Mouse (Mus musculus) adrenal gland (tissue): ENCODE results near the gene Rmi1.
"Not testable (repeated sequence)": the region's sequence is repeated elsewhere in the genome, so short reads cannot be mapped to it uniquely, and the experiment has no call there.

ENCODE experiments used
- intact Hi-C: fragments of 180-260 bp; cut with DNase I; formaldehyde crosslinking; loops from one replicate; pipeline ENCODE4 v1.15.1; 2025

Gene Rmi1

DNA sequence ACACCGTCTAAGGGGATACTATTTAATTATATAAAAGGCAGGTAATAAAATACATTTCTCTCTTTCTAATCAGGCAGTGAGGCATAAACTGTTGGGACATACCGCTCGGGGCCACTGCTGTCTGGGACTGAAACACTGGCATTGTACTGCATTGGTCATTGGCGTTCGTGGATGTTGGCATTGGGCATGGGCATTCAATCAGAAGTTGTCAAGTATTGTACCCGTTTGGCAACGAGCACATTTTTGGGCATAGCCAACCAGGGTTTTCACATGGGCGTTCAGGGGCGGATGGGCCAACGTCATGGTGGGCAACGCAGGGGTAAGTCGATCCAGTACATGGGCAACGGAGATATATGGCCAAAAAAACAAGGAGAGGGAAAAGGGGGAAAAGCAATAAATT is 4.4 kb upstream of the Rmi1 start:
- intact Hi-C loops = no loop called here

DNA sequence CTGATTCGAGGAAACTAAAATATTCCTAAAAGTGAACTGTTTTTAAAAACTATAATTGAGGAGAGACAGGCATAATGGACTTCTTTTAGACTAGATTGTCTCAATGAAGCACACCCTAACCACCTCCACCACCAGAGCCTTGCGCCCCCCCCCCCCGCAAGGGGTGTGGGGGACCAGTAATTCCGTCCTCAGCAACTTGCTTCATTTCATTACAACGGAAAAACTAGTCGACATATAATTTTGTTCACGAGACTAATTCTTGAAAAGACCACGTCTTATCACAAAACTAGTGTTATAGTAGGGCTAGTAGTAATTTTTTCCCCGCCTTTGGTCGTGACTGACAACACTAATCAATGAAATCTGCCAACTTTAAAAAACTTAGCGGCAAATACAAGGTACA is 1.5 kb upstream of the Rmi1 start:
- intact Hi-C loops = no loop called here

- intact Hi-C loops = no loop called here
Observed at GRCm38 (mm10) chr13:58401135-58402002, 679 bp upstream of the Rmi1 start.

GRCm38 (mm10) chr13:58402744-58403110 is 679 bp downstream of the Rmi1 start:
- intact Hi-C loops = no loop called here

- intact Hi-C loops = not testable (repeated sequence)
Observed at GRCm38 (mm10) chr13:58403243-58403642, 1.2 kb downstream of the Rmi1 start, which contains the start of gene Hnrnpk. Gene Hnrnpk (minus strand): TSS chr13:58403343.

- intact Hi-C loops = no loop called here
Observed at GRCm38 (mm10) chr13:58411073-58411472, 9.0 kb downstream of the Rmi1 start.

GRCm38 (mm10) chr13:58415374-58415773 is 13.3 kb downstream of the Rmi1 start:
- intact Hi-C loops = loop anchor here (5.0 kb wide), 1 partner anchor 37 kb away; no protein-coding TSS in a partner anchor

- intact Hi-C loops = loop anchor here (5.0 kb wide), 1 partner anchor 36 kb away; no protein-coding TSS in a partner anchor
Observed at GRCm38 (mm10) chr13:58415838-58416237, 13.8 kb downstream of the Rmi1 start.

DNA sequence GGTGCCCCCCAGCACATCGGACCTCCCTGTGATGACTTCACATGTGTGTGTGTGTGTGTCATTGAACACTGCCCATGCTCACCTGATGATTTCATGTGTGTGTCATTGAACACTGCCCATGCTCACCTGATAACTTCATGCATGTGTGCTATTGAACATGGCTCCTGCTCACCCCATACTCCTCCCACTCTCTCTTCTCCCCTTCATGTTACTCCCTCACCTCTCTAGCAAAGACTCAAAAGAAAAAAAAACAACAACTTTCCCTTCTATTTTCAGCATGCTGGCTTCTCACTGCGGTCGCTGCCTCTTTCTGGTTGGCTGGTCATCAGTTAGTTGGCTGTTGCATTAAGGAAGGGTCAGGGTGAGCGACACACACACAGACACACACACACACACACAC is 16.6 kb downstream of the Rmi1 start:
- intact Hi-C loops = loop anchor here (5.0 kb wide), 1 partner anchor 34 kb away; no protein-coding TSS in a partner anchor

- intact Hi-C loops = loop anchor here (5.0 kb wide), 1 partner anchor 33 kb away; no protein-coding TSS in a partner anchor
Observed at GRCm38 (mm10) chr13:58419266-58419665, 17.2 kb downstream of the Rmi1 start.

GRCm38 (mm10) chr13:58421026-58421425 is 19.0 kb downstream of the Rmi1 start:
- intact Hi-C loops = no loop called here

DNA sequence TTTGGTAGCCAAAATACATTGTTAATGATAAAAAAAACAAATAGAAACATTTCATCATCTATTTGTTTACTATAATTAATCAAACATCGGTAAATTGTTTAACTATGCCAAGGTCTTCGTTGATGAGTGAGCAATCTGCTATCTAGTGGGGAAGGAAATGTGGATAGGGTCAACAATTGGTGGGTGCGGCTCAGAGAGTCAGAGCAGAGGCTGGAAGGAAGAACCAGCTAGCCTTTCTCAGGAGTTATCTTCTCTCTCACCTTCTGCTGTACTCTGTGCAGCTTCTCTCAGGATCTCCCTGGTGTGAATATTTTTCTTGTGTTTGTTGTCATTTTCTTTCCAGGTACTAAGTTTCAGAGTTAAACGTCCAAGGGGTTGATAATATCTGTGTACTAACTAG is 20.2 kb downstream of the Rmi1 start:
- intact Hi-C loops = no loop called here

- intact Hi-C loops = no loop called here
Observed at GRCm38 (mm10) chr13:58423061-58423660, 21.1 kb downstream of the Rmi1 start.

DNA sequence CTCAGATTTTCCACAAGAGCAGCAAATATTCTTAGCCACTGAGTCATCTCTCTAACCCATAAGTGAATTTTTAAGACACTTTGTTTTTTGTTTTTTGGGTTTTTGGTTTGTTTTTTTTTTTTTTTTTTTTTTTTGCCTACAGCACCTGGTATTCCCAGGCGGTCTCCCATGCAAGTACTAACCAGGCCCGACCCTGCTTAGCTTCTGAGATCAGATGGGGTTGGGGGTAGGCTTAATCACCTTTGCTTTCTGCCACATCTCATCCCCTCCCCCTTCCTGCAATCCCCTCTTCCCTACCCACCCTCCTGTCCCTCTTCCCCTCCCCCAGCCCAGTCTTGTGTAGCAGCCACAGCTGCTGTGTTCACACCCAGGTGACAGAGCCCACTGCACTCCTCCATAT is 37.7 kb downstream of the Rmi1 start:
- intact Hi-C loops = no loop called here

GRCm38 (mm10) chr13:58443326-58443725 is 41.3 kb downstream of the Rmi1 start:
- intact Hi-C loops = no loop called here

- intact Hi-C loops = no loop called here
Observed at GRCm38 (mm10) chr13:58443787-58444186, 41.7 kb downstream of the Rmi1 start.

- intact Hi-C loops = no loop called here
Observed at GRCm38 (mm10) chr13:58446541-58446940, 44.5 kb downstream of the Rmi1 start.

GRCm38 (mm10) chr13:58450459-58451182 is 48.6 kb downstream of the Rmi1 start:
- intact Hi-C loops = loop anchor here (5.0 kb wide), 1 partner anchor 33 kb away; no protein-coding TSS in a partner anchor

- intact Hi-C loops = loop anchor here (5.0 kb wide), 1 partner anchor 35 kb away; no protein-coding TSS in a partner anchor
Observed at GRCm38 (mm10) chr13:58452246-58452645, 50.2 kb downstream of the Rmi1 start.

- intact Hi-C loops = loop anchor here (5.0 kb wide), 1 partner anchor 36 kb away; no protein-coding TSS in a partner anchor
Observed at GRCm38 (mm10) chr13:58452651-58453413, 50.8 kb downstream of the Rmi1 start.

DNA sequence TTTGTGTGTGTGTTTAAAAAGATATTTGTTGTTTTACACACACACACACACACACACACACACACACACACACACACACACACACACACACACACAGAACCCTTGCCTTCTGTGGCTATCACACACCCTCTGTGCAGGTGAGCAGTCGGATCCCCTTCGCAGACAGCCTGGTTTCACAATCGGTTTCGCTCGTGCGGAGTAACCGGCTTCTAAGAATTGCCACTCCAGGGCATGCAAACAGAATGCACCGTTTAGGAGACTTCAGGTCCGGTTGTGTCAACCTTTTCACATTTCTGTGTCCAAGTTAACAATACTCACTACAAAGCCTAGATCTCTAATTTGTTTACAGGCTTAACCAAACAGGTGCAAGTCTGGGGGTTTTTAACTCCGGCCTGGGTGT is 51.5 kb downstream of the Rmi1 start:
- intact Hi-C loops = loop anchor here (5.0 kb wide), 1 partner anchor 36 kb away; no protein-coding TSS in a partner anchor
